Mouse (Mus musculus) kidney, adult 2 months (tissue): ENCODE measurements around the gene Znrf3.

Experiments used
- CTCF ChIP-seq: fragments of 200-500 bp; conservative IDR thresholded peaks from 2 replicates; pipeline ENCODE4 v1.5.1; 2011; ENCODE audit warnings: low read depth, mild to moderate bottlenecking, control low read depth, low read length, moderate library complexity, mixed read lengths; ENCODE audit not compliant: insufficient read depth, insufficient read length
- POLR2A ChIP-seq: fragments of 200-500 bp; IDR thresholded peaks from one replicate; pipeline ENCODE4 v1.6.1; 2011; ENCODE audit warnings: low read depth, low read length, control low read depth

DNA sequence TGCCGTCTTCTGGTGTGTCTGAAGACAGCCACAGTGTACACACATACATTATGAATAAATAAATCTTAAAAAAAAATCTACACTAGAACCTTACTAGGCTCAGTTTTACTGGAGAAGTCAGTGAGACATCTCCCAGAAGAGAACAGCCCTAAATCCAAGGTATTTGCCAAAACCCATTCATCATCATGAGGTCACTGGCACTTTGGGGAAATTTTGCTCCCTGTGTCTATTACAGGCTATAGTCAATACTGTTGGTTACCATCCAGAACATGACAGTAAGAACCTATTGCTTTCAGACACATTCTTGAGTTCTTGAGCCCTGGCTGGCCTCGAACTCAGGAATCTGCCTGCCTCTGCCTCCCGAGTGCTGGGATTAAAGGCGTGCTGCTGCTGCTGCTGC, 113.8 kb downstream of the Znrf3 start:
- no peak for TF ChIP-seq CTCF
- TF ChIP-seq POLR2A = no peak
